Mouse (Mus musculus) heart, postnatal 0 days (tissue): ENCODE results near the gene Tax1bp3. TPM values are rescaled to one million over a fixed set of nuclear protein-coding genes. Genes with fewer than 3 reads are reported as not detected.

Source experiments
- ATAC-seq: fragments of 200-750 bp; cut with Nextera tagmentation; 2 replicates; pipeline ENCODE4 v1.8.0; 2017; ENCODE audit warnings: low read depth, moderate number of reproducible peaks, moderate library complexity; ENCODE audit not compliant: insufficient read depth
- DNase-seq: peaks from one replicate; pipeline ENCODE4 v3.0.0-alpha.2; 2016; ENCODE audit warnings: low spot score
- H3K27ac ChIP-seq: fragments of 300-500 bp; sonication (generic); 2 replicates; pipeline ENCODE4 v1.5.1; 2014; ENCODE audit warnings: low read depth, mild to moderate bottlenecking
- H3K27me3 ChIP-seq: fragments of 300-500 bp; sonication (generic); 2 replicates; pipeline ENCODE4 v1.6.1; 2014; ENCODE audit warnings: low read length, mixed read lengths; ENCODE audit not compliant: control insufficient read depth, insufficient read depth
- H3K36me3 ChIP-seq: fragments of 300-500 bp; sonication (generic); replicated peaks from 2 replicates; pipeline ENCODE4 v1.6.1; 2014; ENCODE audit warnings: low read length, mixed read lengths; ENCODE audit not compliant: control insufficient read depth, insufficient read depth
- H3K4me1 ChIP-seq: fragments of 300-500 bp; sonication (generic); 2 replicates; pipeline ENCODE4 v1.6.1; 2014; ENCODE audit warnings: antibody characterized with exemption; ENCODE audit not compliant: control insufficient read depth, insufficient read depth
- H3K4me2 ChIP-seq: fragments of 300-500 bp; sonication (generic); 2 replicates; pipeline ENCODE4 v1.6.1; 2014; ENCODE audit warnings: low read depth, mild to moderate bottlenecking, low read length, moderate library complexity
- H3K4me3 ChIP-seq: fragments of 300-500 bp; sonication (generic); 2 replicates; pipeline ENCODE4 v1.5.1; 2014; ENCODE audit warnings: low read depth, low read length
- H3K9ac ChIP-seq: fragments of 300-500 bp; sonication (generic); replicated peaks from 2 replicates; pipeline ENCODE4 v1.6.1; 2014; ENCODE audit warnings: low read depth, low read length, mixed read lengths
- H3K9me3 ChIP-seq: fragments of 300-500 bp; sonication (generic); replicated peaks from 2 replicates; pipeline ENCODE4 v1.6.1; 2016; ENCODE audit warnings: low read length; ENCODE audit not compliant: control insufficient read depth
- CTCF ChIP-seq: IDR thresholded peaks from 2 replicates; pipeline ENCODE4 v1.5.1; 2016; ENCODE audit warnings: antibody characterized with exemption, control low read depth, low read depth
- EP300 ChIP-seq: IDR thresholded peaks from 2 replicates; pipeline ENCODE4 v1.6.1; 2016; ENCODE audit warnings: antibody characterized with exemption, low read depth
- WGBS: fragments of 180-500 bp; shearing (Covaris S2); extraction: QIAGEN DNeasy Blood & Tissue Kit; methylation state at CpG from one replicate; pipeline ENCODE4 v1.1.7; 2014; 5-methylcytosine and 5-hydroxymethylcytosine counted together
- polyA plus RNA-seq: library from polyadenylated mRNA; unstranded; fragments of >200 nt; fragmentation: Nextera tagmentation; extraction: Ambion mirVana; gene quantifications from 2 replicates; pipeline ENCODE4 v1.2.1, GENCODE M21; 2015
- total RNA-seq: library from RNA; depleted of rRNA; stranded (reverse); fragments of >200 nt; gene quantifications from 2 replicates; pipeline ENCODE4 v1.2.3, GENCODE M21; 2014; ENCODE audit warnings: low replicate concordance

Tax1bp3 gene
- total and polyA plus RNA-seq, 2 experiments from 2014 or later: 103 to 217 TPM

GRCm38 (mm10) chr11:73148209-73148608, 28.7 kb upstream of the Tax1bp3 start:
- no peak overlapping the region for H3K9ac ChIP-seq
- no peaks in the 10 kb centered on the region for H3K4me1 ChIP-seq
- DNase-seq: no peak
- TF ChIP-seq EP300 (no peak), CTCF (no peak)
- no peaks in the 10 kb centered on the region for H3K9me3 ChIP-seq
- no peaks in the 10 kb centered on the region for H3K27me3 ChIP-seq
- H3K4me2 ChIP-seq: no peak overlapping the region
- no peak overlapping the region for H3K27ac ChIP-seq
- no peaks in the 10 kb centered on the region for H3K36me3 ChIP-seq
- 78% methylated on average over 9 of the region's 9 CpGs for WGBS
- no peak overlapping the region for H3K4me3 ChIP-seq
- ATAC-seq: no peak

- TF ChIP-seq CTCF: no peak
- no peak for TF ChIP-seq EP300
- H3K27me3 ChIP-seq: peaks cover 19% of the 10 kb centered on the region
- ATAC-seq: no peak
- H3K9ac ChIP-seq: no peak overlapping the region
- 61% methylated on average over 6 of the region's 6 CpGs for WGBS
- H3K4me1 ChIP-seq: no peaks in the 10 kb centered on the region
- no peak overlapping the region for H3K4me3 ChIP-seq
- H3K27ac ChIP-seq: no peak overlapping the region
- H3K4me2 ChIP-seq: no peak overlapping the region
- DNase-seq: no peak
- no peaks in the 10 kb centered on the region for H3K36me3 ChIP-seq
- H3K9me3 ChIP-seq: no peaks in the 10 kb centered on the region
Measured at GRCm38 (mm10) chr11:73155071-73155470, 21.8 kb upstream of the Tax1bp3 start.

GRCm38 (mm10) chr11:73159957-73160810, 16.7 kb upstream of the Tax1bp3 start, which contains the start of gene P2rx5:
P2rx5 (plus strand) TSS chr11:73160421.
- 4% methylated on average over 49 of the region's 49 CpGs for WGBS

GRCm38 (mm10) chr11:73160811-73161200, 16.1 kb upstream of the Tax1bp3 start:
- peaks cover 6% of the 10 kb centered on the region; the same call in 1 of the 2 replicates for H3K4me1 ChIP-seq
- 11% methylated on average over 6 of the region's 6 CpGs for WGBS
- peak overlapping the region; percentile 70 for H3K4me2 ChIP-seq
- TF ChIP-seq EP300 (no peak), CTCF (peak; percentile 39)
- no peaks in the 10 kb centered on the region for H3K9me3 ChIP-seq
- H3K36me3 ChIP-seq: no peaks in the 10 kb centered on the region
- ATAC-seq: peak; percentile 91
- H3K4me3 ChIP-seq: peak overlapping the region; percentile 49
- H3K27ac ChIP-seq: peak overlapping the region; percentile 79
- peak overlapping the region; percentile 54 for H3K9ac ChIP-seq
- peaks cover 19% of the 10 kb centered on the region for H3K27me3 ChIP-seq
- peak; percentile 71 for DNase-seq

More at GRCm38 (mm10) chr11:73159957-73160810, 16.7 kb upstream of the Tax1bp3 start, which contains the start of gene P2rx5:
- Histone ChIP-seq H3K27me3 (peaks cover 19% of the 10 kb centered on the region), H3K4me1 (peaks cover 6% of the 10 kb centered on the region; the same call in 1 of the 2 replicates), H3K4me2 (peak within 1 kb of the TSS; percentile 70), H3K4me3 (peak within 1 kb of the TSS; percentile 49), H3K9ac (peak within 1 kb of the TSS; percentile 54), H3K9me3 (no peaks in the 10 kb centered on the region), H3K27ac (peak within 1 kb of the TSS; percentile 79), H3K36me3 (no peaks in the 10 kb centered on the region)
- TF ChIP-seq EP300 (no peak), CTCF (no peak)
- ATAC-seq (peak; percentile 75), DNase-seq (peak; percentile 41)

GRCm38 (mm10) chr11:73161616-73162015, 15.3 kb upstream of the Tax1bp3 start:
- no peaks in the 10 kb centered on the region for H3K9me3 ChIP-seq
- DNase-seq (no peak), ATAC-seq (no peak)
- 76% methylated on average over 4 of the region's 4 CpGs for WGBS
- TF ChIP-seq CTCF (no peak), EP300 (no peak)
- peaks cover 6% of the 10 kb centered on the region; the same call in 1 of the 2 replicates for H3K4me1 ChIP-seq
- H3K4me2 ChIP-seq: no peak overlapping the region
- H3K27ac ChIP-seq: peak overlapping the region; percentile 79
- no peak overlapping the region for H3K9ac ChIP-seq
- no peaks in the 10 kb centered on the region for H3K36me3 ChIP-seq
- no peak overlapping the region for H3K4me3 ChIP-seq
- H3K27me3 ChIP-seq: peaks cover 19% of the 10 kb centered on the region
